Mouse (Mus musculus) left cerebral cortex, postnatal 4 days (tissue): ENCODE results near the gene Ccdc6. TPM values are rescaled to one million over a fixed set of nuclear protein-coding genes. Genes with fewer than 3 reads are reported as not detected.
A peak's percentile ranks its signal among the peaks of the same experiment; 100 is the strongest.

Source experiments
- DNase-seq: peaks from one replicate; pipeline ENCODE4 v3.0.0-alpha.2; 2022
- intact Hi-C: fragments of 180-260 bp; cut with DNase I; formaldehyde crosslinking; loops from one replicate; pipeline ENCODE4 v1.15.1; 2025
- total RNA-seq, 2 experiments: library from RNA; stranded (reverse); gene quantifications; 2 replicates each; pipeline ENCODE4 v1.2.3; 2021

Ccdc6 gene
- total RNA-seq, 2 experiments from 2014 or later, result 68.1 to 70.5 TPM

DNA sequence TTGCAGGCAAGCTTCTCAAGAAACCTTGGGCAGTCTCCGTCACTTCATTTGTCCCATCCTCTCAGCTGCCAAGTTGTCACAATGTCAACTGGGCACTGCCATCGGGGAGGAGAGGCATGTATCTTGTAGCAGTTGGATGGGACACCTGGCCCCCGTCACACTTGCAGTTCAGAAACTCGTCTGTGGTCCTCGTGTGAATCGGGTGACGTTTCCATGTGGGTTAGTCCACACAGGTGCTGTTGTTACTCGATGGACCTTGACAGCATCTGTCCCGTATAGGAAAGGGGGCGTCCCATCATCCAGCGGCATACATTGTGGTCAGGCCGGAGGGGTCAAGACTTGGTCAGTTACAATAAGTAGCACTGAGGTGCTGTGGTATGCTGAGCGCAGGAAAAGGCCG, 64.6 kb downstream of the Ccdc6 start:
- DNase-seq, result no peak
- intact Hi-C loops, result no loop called here

- intact Hi-C loops, result no loop called here
- DNase-seq, result no peak
Observed at GRCm38 (mm10) chr10:70163681-70164080, 66.8 kb downstream of the Ccdc6 start.

DNA sequence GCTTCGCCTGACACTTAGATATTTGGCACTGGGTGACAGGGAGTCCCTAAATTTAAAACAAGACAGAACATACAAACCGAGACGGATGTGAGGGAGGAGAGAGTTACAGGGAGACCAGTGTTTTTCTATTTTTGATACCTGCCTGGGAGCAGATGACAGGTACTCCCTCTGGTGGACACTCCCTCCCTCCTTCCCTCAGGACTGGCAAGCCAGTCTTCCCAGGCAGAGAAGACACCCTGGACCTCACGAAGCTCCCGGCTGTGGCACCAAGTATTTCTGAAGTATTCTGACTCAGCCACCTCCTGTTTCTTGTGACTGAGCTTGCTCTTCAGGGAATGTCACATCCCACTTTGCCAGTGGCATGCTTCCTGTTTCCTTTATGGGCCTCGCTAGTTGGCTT, 69.0 kb downstream of the Ccdc6 start:
- intact Hi-C loops, result no loop called here
- DNase-seq, result no peak

GRCm38 (mm10) chr10:70166427-70166826, 69.5 kb downstream of the Ccdc6 start:
- no peak for DNase-seq
- intact Hi-C loops, result no loop called here

GRCm38 (mm10) chr10:70167625-70168024, 70.7 kb downstream of the Ccdc6 start:
- intact Hi-C loops, result no loop called here
- no peak for DNase-seq

GRCm38 (mm10) chr10:70168396-70168795, 71.5 kb downstream of the Ccdc6 start:
- intact Hi-C loops, result no loop called here
- no peak for DNase-seq

DNA sequence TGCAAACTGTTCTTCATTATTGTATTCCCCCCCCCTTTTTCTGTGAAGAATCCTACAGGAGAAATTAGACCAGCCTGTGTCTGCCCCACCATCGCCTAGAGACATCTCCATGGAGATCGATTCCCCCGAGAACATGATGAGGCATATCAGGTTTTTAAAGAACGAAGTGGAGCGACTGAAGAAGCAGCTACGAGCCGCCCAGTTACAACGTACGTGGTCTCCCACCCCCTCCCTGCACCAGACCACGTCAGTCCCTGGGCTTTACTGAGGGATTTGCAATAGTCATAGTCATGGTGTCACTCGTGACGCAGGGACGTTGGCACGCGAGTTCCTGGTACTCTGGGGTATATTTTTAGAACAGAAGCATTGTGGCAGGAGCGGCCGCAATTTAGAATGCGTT, 72.1 kb downstream of the Ccdc6 start:
- intact Hi-C loops, result no loop called here
- no peak for DNase-seq

DNA sequence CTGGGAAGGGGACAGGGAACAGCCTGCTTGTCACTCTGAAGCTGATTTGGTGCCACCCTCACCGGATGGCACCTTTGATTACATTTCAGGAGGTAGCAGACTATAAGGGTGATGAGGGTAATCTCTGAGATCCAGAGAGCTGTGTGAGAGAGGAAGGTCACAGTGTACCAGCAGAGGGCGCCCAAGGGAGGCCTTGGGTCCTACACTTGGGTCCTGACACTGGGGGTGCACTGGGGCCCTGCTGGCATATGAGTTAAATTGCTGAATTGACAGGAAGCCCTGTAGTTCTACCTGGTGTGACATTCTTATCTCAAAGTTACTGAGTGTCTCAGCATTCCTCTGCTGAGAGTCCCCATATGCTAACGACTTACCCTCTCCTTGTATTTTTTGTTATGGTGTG, 76.4 kb downstream of the Ccdc6 start:
- intact Hi-C loops, result loop anchor here (10.0 kb wide), 1 partner anchor 121 kb away; no protein-coding TSS in a partner anchor
- peak; percentile 66 for DNase-seq

GRCm38 (mm10) chr10:70174494-70175190, 77.7 kb downstream of the Ccdc6 start:
- intact Hi-C loops, result loop anchor here (10.0 kb wide), 1 partner anchor 120 kb away; no protein-coding TSS in a partner anchor
- no peak for DNase-seq

- intact Hi-C loops, result loop anchor here (10.0 kb wide), 1 partner anchor 374 kb away; no protein-coding TSS in a partner anchor
- DNase-seq, result no peak
Observed at GRCm38 (mm10) chr10:70180727-70181126, 83.8 kb downstream of the Ccdc6 start.

DNA sequence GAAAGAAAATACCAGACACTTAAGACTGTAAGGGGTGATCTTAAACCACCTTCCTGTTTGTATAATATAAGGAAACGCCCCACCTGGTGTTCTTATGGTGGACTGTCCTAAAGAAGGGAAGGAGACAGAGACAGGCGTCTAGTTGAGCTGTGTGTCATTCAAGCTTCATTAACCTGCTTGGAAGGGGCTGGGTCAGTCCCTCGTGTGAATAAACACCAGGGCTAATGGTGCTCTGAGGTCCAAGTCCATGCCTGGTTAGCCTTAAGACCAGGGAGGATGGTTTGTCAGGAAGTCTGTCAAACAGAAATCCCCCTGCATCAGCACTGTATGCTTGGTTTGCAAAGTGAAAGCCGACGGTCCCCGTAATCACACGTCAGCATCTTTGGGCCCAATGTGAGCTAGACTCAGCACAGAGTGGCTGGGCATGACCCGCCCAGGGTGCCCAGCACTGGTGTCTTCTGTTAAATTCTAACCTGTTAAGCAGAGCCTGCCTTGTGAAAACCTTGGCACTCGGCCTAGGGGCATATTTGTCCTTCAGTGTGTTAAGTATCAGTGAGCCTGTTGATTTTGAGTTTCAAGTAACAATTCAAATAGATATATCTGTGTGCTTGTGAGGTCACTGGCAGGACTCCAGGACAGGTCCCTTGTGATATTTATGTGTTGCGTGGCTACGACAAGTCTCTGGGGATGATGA, 84.5 kb downstream of the Ccdc6 start:
- intact Hi-C loops, result loop anchor here (10.0 kb wide), 1 partner anchor 373 kb away; no protein-coding TSS in a partner anchor
- no peak for DNase-seq

- DNase-seq, result no peak
- intact Hi-C loops, result loop anchor here (10.0 kb wide), 1 partner anchor 371 kb away; no protein-coding TSS in a partner anchor
Observed at GRCm38 (mm10) chr10:70183210-70184080, 86.5 kb downstream of the Ccdc6 start.

GRCm38 (mm10) chr10:70186136-70186535, 89.2 kb downstream of the Ccdc6 start:
- DNase-seq, result peak; percentile 21
- intact Hi-C loops, result loop anchor here (10.0 kb wide), 1 partner anchor 369 kb away; no protein-coding TSS in a partner anchor

GRCm38 (mm10) chr10:70186586-70186985, 89.7 kb downstream of the Ccdc6 start:
- DNase-seq, result no peak
- intact Hi-C loops, result loop anchor here (10.0 kb wide), 1 partner anchor 368 kb away; no protein-coding TSS in a partner anchor

- no peak for DNase-seq
- intact Hi-C loops, result loop anchor here (10.0 kb wide), 1 partner anchor 365 kb away; no protein-coding TSS in a partner anchor
Observed at GRCm38 (mm10) chr10:70189864-70190263, 92.9 kb downstream of the Ccdc6 start.

- intact Hi-C loops, result no loop called here
- DNase-seq, result no peak
Observed at GRCm38 (mm10) chr10:70194283-70194682, 97.4 kb downstream of the Ccdc6 start.

GRCm38 (mm10) chr10:70195279-70195678, 98.4 kb downstream of the Ccdc6 start:
- intact Hi-C loops, result no loop called here
- no peak for DNase-seq

GRCm38 (mm10) chr10:70195786-70196185, 98.9 kb downstream of the Ccdc6 start:
- peak; percentile 16 for DNase-seq
- intact Hi-C loops, result no loop called here

DNA sequence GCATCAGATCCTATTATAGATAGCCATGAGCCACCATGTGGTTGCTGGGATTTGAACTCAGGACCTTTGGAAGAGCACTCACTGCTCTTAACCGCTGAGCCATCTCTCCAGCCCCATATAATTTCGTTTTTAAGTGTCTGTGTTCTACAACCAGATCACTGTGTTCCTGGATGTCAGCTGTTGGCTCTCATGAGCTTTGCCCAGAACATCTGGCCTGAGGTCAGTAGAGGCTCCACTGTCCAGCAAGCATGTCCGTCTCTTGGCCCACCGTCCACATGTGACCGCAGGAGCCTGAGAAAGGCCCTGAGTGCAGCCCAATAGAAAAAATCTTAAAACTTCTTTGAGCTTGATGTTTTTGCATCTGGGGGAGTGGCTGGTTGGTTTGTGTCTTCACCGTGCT, 99.7 kb downstream of the Ccdc6 start:
- no peak for DNase-seq
- intact Hi-C loops, result no loop called here

DNA sequence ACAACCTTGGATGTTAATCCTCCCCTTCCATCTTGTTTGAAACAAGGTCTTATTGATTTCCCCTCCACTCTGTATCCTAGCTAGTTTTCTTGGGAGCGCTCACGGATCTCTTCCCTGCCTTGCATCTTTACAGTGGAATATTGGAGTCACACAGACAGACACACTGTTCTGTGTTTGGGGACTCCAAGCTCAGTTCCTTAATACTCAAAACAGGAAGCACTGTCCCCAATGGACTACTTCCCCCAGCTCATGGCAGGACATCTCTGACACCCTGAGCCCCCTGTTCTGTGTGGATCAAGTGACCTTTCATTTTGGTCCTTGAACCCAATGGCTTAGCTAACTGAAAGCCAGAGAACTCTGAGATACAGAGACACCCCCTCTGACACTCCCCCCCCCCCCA, 100.7 kb downstream of the Ccdc6 start:
- DNase-seq, result no peak
- intact Hi-C loops, result no loop called here

GRCm38 (mm10) chr10:70198012-70198411, 101.1 kb downstream of the Ccdc6 start:
- intact Hi-C loops, result no loop called here

More at GRCm38 (mm10) chr10:70198012-70198411, 101.1 kb downstream of the Ccdc6 start:
- DNase-seq, result no peak
